In genomic region chr12:88428735-88429134, GRCm38 (mm10) we compare ENCODE assay signal across 12 mouse cellular contexts.
DNase-seq lines count a peak whose midpoint lies in the region; ATAC-seq and TF ChIP-seq lines count a peak whose summit lies in the region.
"Had no signal": no experiment of that assay in that cellular context is flagged by ENCODE, and none has a peak within 500 bp of the region (broad histone marks: within the 10 kb centered on the region; RNA-seq: fewer than 3 reads in every experiment).

No protein-coding gene starts in this region.

- no peak for TF ChIP-seq RAD21 in MEL (IDR thresholded peaks at IDR 0.05; ENCODE audit: low read depth, low read length)

- no peaks in the 10 kb centered on the region for H3K79me2 ChIP-seq in MEL (ENCODE audit: control insufficient read depth, insufficient read depth, low read length, poor library complexity)

- H3K4me2 ChIP-seq in heart, embryonic 15.5 days = no peak overlapping the region
- H3K4me2 ChIP-seq in liver, embryonic 14.5 days (ENCODE audit: low read depth) = no peak overlapping the region
- H3K4me2 ChIP-seq: lung, embryonic 14.5 days had no signal

- no peak overlapping the region; the same call in none of the 2 replicates for H3K9ac ChIP-seq in MEL (ENCODE audit: control insufficient read depth, low read depth, low read length, poor library complexity, severe bottlenecking)
- no peak overlapping the region for H3K9ac ChIP-seq in heart, embryonic 15.5 days
- no peak overlapping the region for H3K9ac ChIP-seq in liver, embryonic 14.5 days (replicated peaks)
- H3K9ac ChIP-seq: lung, embryonic 14.5 days had no signal

- peaks cover 0 to 28% of the 10 kb centered on the region in 2 experiments; a peak in 2 of 4 replicates for H3K36me3 ChIP-seq in MEL (ENCODE audit: control insufficient read depth in 1 of 2, insufficient read depth in 2 of 2, low read length in 2 of 2)
- H3K36me3 ChIP-seq in heart, embryonic 15.5 days = no peaks in the 10 kb centered on the region; the same call in 1 of the 2 replicates
- no peaks in the 10 kb centered on the region for H3K36me3 ChIP-seq in liver, embryonic 14.5 days (replicated peaks; ENCODE audit: control insufficient read depth, insufficient read depth, low read depth)

- H3K4me1 ChIP-seq in MEL (ENCODE audit: control insufficient read depth in 1 of 2, insufficient read depth in 2 of 2, low read length in 2 of 2) = peaks cover 12 to 33% of the 10 kb centered on the region in 2 experiments
- H3K4me1 ChIP-seq in heart, embryonic 15.5 days (replicated peaks) = peaks cover 4% of the 10 kb centered on the region; the same call in 1 of the 2 replicates
- peaks cover 0 to 4% of the 10 kb centered on the region in 2 experiments; a peak in 1 of 4 replicates for H3K4me1 ChIP-seq in liver, embryonic 14.5 days (replicated peaks; ENCODE audit: control insufficient read depth in 2 of 2, insufficient read depth in 2 of 2, low read length in 1 of 2)

- no peak overlapping the region for H3K4me3 ChIP-seq in MEL (ENCODE audit: control insufficient read depth in 1 of 2, insufficient read depth in 1 of 2, low read depth in 2 of 2, low read length in 2 of 2)
- H3K4me3 ChIP-seq in heart, embryonic 15.5 days = no peak overlapping the region
- H3K4me3 ChIP-seq in liver, embryonic 14.5 days (ENCODE audit: insufficient read depth in 1 of 2, low read depth in 2 of 2, low read length in 2 of 2) = no peak overlapping the region

- 51% methylated on average over 2 of the region's 2 CpGs for WGBS in heart, embryonic 15.5 days
- WGBS in liver, embryonic 14.5 days (ENCODE audit: insufficient replicate concordance) = 28% methylated on average over 2 of the region's 2 CpGs

- peak; percentile 54 for DNase-seq in CD4-positive helper T cell, adult 2 months (ENCODE audit: low read depth, low spot score)
- DNase-seq in MEL (ENCODE audit: low read depth, low spot score) = peak; percentile 90
- peak in 1 of 3 experiments; percentile 3 for DNase-seq in liver, embryonic 14.5 days (ENCODE audit: low read depth in 3 of 3, low spot score in 3 of 3)
- no peak for DNase-seq in adipocyte (ENCODE audit: low spot score)
- DNase-seq in layer of hippocampus, adult 9-11 months = no peak
- no peak for DNase-seq in kidney, postnatal 14 days
- DNase-seq: cerebellum, postnatal 36 days; kidney, adult 18-20 months; lung, embryonic 14.5 days; right cerebral cortex, postnatal 25 days had no signal

- peak; percentile 85 to 89 for TF ChIP-seq EP300 in MEL (IDR thresholded peaks at IDR 0.05; ENCODE audit: low read depth in 1 of 2, low read length in 2 of 2)
- TF ChIP-seq EP300 in liver, embryonic 14.5 days (IDR thresholded peaks at IDR 0.05; ENCODE audit: low read depth) = no peak

- H3K9me3 ChIP-seq in MEL (replicated peaks; ENCODE audit: insufficient read depth, low read length) = no peaks in the 10 kb centered on the region
- no peaks in the 10 kb centered on the region for H3K9me3 ChIP-seq in heart, embryonic 15.5 days (replicated peaks)
- no peaks in the 10 kb centered on the region for H3K9me3 ChIP-seq in liver, embryonic 14.5 days (ENCODE audit: control insufficient read depth, low read length)

- peak overlapping the region; percentile 80 for H3K27ac ChIP-seq in MEL (ENCODE audit: control insufficient read depth, low read depth, low read length)
- no peak overlapping the region for H3K27ac ChIP-seq in heart, embryonic 15.5 days
- H3K27ac ChIP-seq in liver, embryonic 14.5 days = no peak overlapping the region
- H3K27ac ChIP-seq: stomach, postnatal 0 days had no signal

- no peak for TF ChIP-seq CTCF in MEL (IDR thresholded peaks at IDR 0.05 in 2 of 3, conservative IDR thresholded peaks at IDR 0.05 in 1 of 3; ENCODE audit: control insufficient read depth in 1 of 3, insufficient read depth in 1 of 3, low read depth in 2 of 3, low read length in 3 of 3, poor library complexity in 1 of 3, severe bottlenecking in 1 of 3)
- no peak for TF ChIP-seq CTCF in liver, embryonic 14.5 days (IDR thresholded peaks at IDR 0.05; ENCODE audit: low read depth)

- 0 out of 2 replicates have a peak, but pooled peaks have one; percentile 16 for ATAC-seq in heart, embryonic 15.5 days (replicated peaks; ENCODE audit: insufficient number of reproducible peaks, insufficient read depth, low FRiP score, low read depth)
- ATAC-seq in liver, embryonic 14.5 days (ENCODE audit: insufficient read depth) = peak; percentile 62

- TF ChIP-seq POLR2A in MEL (IDR thresholded peaks at IDR 0.05; ENCODE audit: control insufficient read depth in 1 of 2, insufficient read depth in 1 of 2, low read depth in 1 of 2, low read length in 2 of 2, poor library complexity in 1 of 2) = no peak

- H3K27me3 ChIP-seq in MEL (ENCODE audit: control insufficient read depth in 1 of 2, insufficient read depth in 2 of 2, low read length in 2 of 2) = no peaks in the 10 kb centered on the region
- no peaks in the 10 kb centered on the region for H3K27me3 ChIP-seq in heart, embryonic 15.5 days
- H3K27me3 ChIP-seq in liver, embryonic 14.5 days (ENCODE audit: control insufficient read depth, insufficient read depth, low read length) = no peaks in the 10 kb centered on the region

TF ChIP-seq in MEL, 35 proteins besides CTCF, POLR2A, EP300 and RAD21:
- peak; percentile 71 for TF ChIP-seq SIN3A (IDR thresholded peaks at IDR 0.05; ENCODE audit: low read length)
- no peak for TF ChIP-seq UBTF (IDR thresholded peaks at IDR 0.05; ENCODE audit: borderline replicate concordance, insufficient read depth, low read depth, low read length)
- no peak for TF ChIP-seq ZC3H11A (IDR thresholded peaks at IDR 0.05; ENCODE audit: low read depth, low read length)
- TF ChIP-seq TBP (IDR thresholded peaks at IDR 0.05; ENCODE audit: low read depth, low read length) = peak; percentile 77
- no peak for TF ChIP-seq ZNF384 (IDR thresholded peaks at IDR 0.05; ENCODE audit: low read depth, low read length)
- TF ChIP-seq MYB (IDR thresholded peaks at IDR 0.05; ENCODE audit: low read depth, low read length) = no peak; the same call in 1 of the 2 replicates
- no peak for TF ChIP-seq NRF1 (IDR thresholded peaks at IDR 0.05; ENCODE audit: insufficient read depth, low read depth, low read length, poor library complexity, severe bottlenecking)
- peak; percentile 84; the same call in 1 of the 2 replicates for TF ChIP-seq MAZ (IDR thresholded peaks at IDR 0.05; ENCODE audit: low read depth, low read length)
- peak; percentile 89 for TF ChIP-seq GATA1 (IDR thresholded peaks at IDR 0.05; ENCODE audit: low read depth, low read length)
- TF ChIP-seq GABPA (IDR thresholded peaks at IDR 0.05; ENCODE audit: low read depth, low read length) = peak; percentile 85
- peak; percentile 82 for TF ChIP-seq MAFK (IDR thresholded peaks at IDR 0.05; ENCODE audit: borderline replicate concordance, low read depth, low read length)
- TF ChIP-seq MEF2A (IDR thresholded peaks at IDR 0.05; ENCODE audit: extremely low read depth, insufficient replicate concordance, low read depth, low read length, poor library complexity, severe bottlenecking) = no peak
- no peak for TF ChIP-seq ZKSCAN1 (IDR thresholded peaks at IDR 0.05; ENCODE audit: low read depth, low read length)
- TF ChIP-seq CHD1 (IDR thresholded peaks at IDR 0.05; ENCODE audit: low read depth, low read length) = no peak
- peak; percentile 67 for TF ChIP-seq MXI1 (IDR thresholded peaks at IDR 0.05; ENCODE audit: low read depth, low read length)
- TF ChIP-seq RCOR1 (IDR thresholded peaks at IDR 0.05; ENCODE audit: low read depth, low read length) = peak; percentile 78
- TF ChIP-seq NELFE (IDR thresholded peaks at IDR 0.05; ENCODE audit: low read depth, low read length) = no peak
- TF ChIP-seq ZMIZ1 (IDR thresholded peaks at IDR 0.05; ENCODE audit: low read depth, low read length) = no peak
- TF ChIP-seq USF2 (IDR thresholded peaks at IDR 0.05; ENCODE audit: borderline replicate concordance in 1 of 2, insufficient read depth in 1 of 2, low read depth in 1 of 2, low read length in 2 of 2) = no peak
- peak; percentile 56 for TF ChIP-seq TAL1 (IDR thresholded peaks at IDR 0.05; ENCODE audit: low read length)
- TF ChIP-seq MYC (IDR thresholded peaks at IDR 0.05; ENCODE audit: low read depth, low read length) = 0 out of 2 replicates have a peak, but pooled peaks have one; percentile 55
- TF ChIP-seq MAX (IDR thresholded peaks at IDR 0.05; ENCODE audit: low read length) = 0 out of 2 replicates have a peak, but pooled peaks have one; percentile 24
- TF ChIP-seq TCF12 (IDR thresholded peaks at IDR 0.05; ENCODE audit: low read depth, low read length) = peak; percentile 73
- 0 out of 2 replicates have a peak, but pooled peaks have one; percentile 41 for TF ChIP-seq JUND (IDR thresholded peaks at IDR 0.05; ENCODE audit: low read depth, low read length)
- peak; percentile 23; the same call in 1 of the 2 replicates for TF ChIP-seq SMC3 (IDR thresholded peaks at IDR 0.05; ENCODE audit: low read depth, low read length)
- TF ChIP-seq ELF1 (IDR thresholded peaks at IDR 0.05; ENCODE audit: low read depth, low read length) = peak; percentile 72
- TF ChIP-seq ETS1 (IDR thresholded peaks at IDR 0.05; ENCODE audit: low read depth, low read length) = peak; percentile 99
- TF ChIP-seq BHLHE40 (IDR thresholded peaks at IDR 0.05; ENCODE audit: borderline replicate concordance, low read depth, low read length) = peak; percentile 62; the same call in 1 of the 2 replicates
- no peak for TF ChIP-seq E2F4 (IDR thresholded peaks at IDR 0.05; ENCODE audit: borderline replicate concordance, low read depth, low read length)
- peak; percentile 76; the same call in 1 of the 2 replicates for TF ChIP-seq CHD2 (IDR thresholded peaks at IDR 0.05; ENCODE audit: low read length)
- TF ChIP-seq HCFC1 (IDR thresholded peaks at IDR 0.05; ENCODE audit: low read depth, low read length) = peak; percentile 68

Comparison
In these comparisons a context has a peak if more than half of its experiments do, and no peak if none do; other contexts are left out.
1. DNase-seq: peak in CD4-positive helper T cell, adult 2 months (single experiment) and MEL (single experiment); none in adipocyte (single experiment), layer of hippocampus, adult 9-11 months (single experiment) and kidney, postnatal 14 days (single experiment).